Mouse (Mus musculus): ENCODE measurements around the gene Scand1. TPM values are rescaled to one million over a fixed set of nuclear protein-coding genes. Genes with fewer than 3 reads are reported as not detected.

Scand1 gene
- polyA plus RNA-seq, 1 experiment = 326 TPM

DNA sequence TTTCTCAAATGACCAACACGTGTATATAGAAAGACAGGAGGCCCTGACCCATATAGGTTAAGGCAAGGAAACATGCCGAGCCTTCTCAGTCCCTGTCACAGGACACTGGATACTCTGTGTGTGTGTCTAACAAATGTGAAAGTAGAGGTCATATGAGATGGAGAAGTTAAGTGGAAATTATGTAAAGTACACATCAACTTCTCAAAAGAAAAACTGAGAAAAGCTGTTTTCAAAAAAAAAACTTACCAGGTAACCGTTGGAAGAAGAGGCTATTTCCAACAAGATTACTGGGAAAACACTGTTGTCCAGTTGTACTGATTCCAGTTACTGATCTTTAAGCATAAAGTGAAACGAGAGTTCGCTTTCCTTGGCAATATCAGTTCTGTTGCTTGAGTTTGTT lies 1.6 kb downstream of the Scand1 start:
- TF ChIP-seq POLR2A (IDR thresholded peaks at IDR 0.05; ENCODE audit: control insufficient read depth, extremely low read depth, insufficient read depth, low read length, poor library complexity) (no peak), CTCF (IDR thresholded peaks at IDR 0.05; ENCODE audit: borderline replicate concordance, control insufficient read depth, extremely low read depth, insufficient read depth, low read length, poor library complexity) (no peak)
- H3K36me3 ChIP-seq (ENCODE audit: control insufficient read depth, insufficient read depth, low read length) = no peaks in the 10 kb centered on the region

DNA sequence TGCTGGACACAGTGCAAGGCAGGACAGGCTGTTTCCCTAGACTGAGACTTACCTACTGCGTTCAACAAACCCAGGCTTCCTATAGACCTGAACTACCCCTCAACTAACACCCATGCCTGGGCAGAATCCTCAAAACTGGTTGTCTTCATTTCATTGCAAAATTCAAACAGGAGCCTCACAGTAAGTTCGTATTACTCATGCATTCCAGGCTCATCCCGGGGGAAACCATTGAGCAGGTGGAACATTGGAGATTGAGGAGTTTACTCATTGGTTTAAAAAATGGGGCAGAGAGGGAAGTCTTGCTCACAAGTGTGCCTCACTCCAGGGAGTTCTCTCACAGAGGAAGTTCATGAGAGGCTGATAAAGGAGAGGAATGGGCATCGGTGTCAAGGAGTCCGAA lies 2.0 kb downstream of the Scand1 start:
- Histone ChIP-seq H3K27me3 (ENCODE audit: control insufficient read depth, insufficient read depth, low read length) (no peaks in the 10 kb centered on the region), H3K4me1 (replicated peaks; ENCODE audit: control insufficient read depth, insufficient read depth, low read length) (no peaks in the 10 kb centered on the region; the same call in 1 of the 2 replicates), H3K4me3 (ENCODE audit: control insufficient read depth, insufficient read depth, low read length) (no peak overlapping the region), H3K27ac (ENCODE audit: control insufficient read depth, insufficient read depth, low read length) (no peak overlapping the region), H3K36me3 (ENCODE audit: control insufficient read depth, insufficient read depth, low read length) (no peaks in the 10 kb centered on the region)
- DNase-seq = no peak
- 94% methylated on average over 5 of the region's 5 CpGs for WGBS
- TF ChIP-seq CTCF (IDR thresholded peaks at IDR 0.05; ENCODE audit: borderline replicate concordance, control insufficient read depth, extremely low read depth, insufficient read depth, low read length, poor library complexity) (no peak), POLR2A (IDR thresholded peaks at IDR 0.05; ENCODE audit: control insufficient read depth, extremely low read depth, insufficient read depth, low read length, poor library complexity) (no peak)

More for the DNA sequence above, 1.6 kb downstream of the Scand1 start:
- Histone ChIP-seq H3K27me3 (ENCODE audit: control insufficient read depth, insufficient read depth, low read length) (no peaks in the 10 kb centered on the region), H3K4me1 (replicated peaks; ENCODE audit: control insufficient read depth, insufficient read depth, low read length) (no peaks in the 10 kb centered on the region; the same call in 1 of the 2 replicates), H3K4me3 (ENCODE audit: control insufficient read depth, insufficient read depth, low read length) (no peak overlapping the region), H3K27ac (ENCODE audit: control insufficient read depth, insufficient read depth, low read length) (no peak overlapping the region)
- DNase-seq = no peak
- 92% methylated on average over 5 of the region's 5 CpGs for WGBS

DNA sequence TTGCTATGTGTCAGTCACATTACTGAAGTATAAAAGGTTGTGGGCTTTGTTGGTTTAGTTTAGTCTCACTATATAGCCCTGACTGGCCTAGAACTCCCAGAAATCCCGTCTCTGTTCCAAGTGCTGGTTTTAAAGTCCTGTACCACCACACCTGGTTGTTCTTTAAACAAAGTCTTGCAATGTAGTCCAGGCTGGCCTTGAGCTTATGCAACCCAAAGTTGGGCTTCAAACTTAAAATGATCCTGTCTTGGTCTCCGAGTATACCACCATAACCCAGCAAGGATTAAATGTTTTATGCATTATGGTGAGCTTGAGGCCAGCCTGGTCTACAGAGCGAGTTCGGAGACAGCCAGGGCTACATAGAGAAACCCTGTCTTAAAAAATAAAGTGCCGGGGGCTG lies 2.6 kb downstream of the Scand1 start:
- Histone ChIP-seq H3K27me3 (ENCODE audit: control insufficient read depth, insufficient read depth, low read length) (no peaks in the 10 kb centered on the region), H3K36me3 (ENCODE audit: control insufficient read depth, insufficient read depth, low read length) (peaks cover 2% of the 10 kb centered on the region), H3K27ac (ENCODE audit: control insufficient read depth, insufficient read depth, low read length) (no peak overlapping the region), H3K4me3 (ENCODE audit: control insufficient read depth, insufficient read depth, low read length) (no peak overlapping the region), H3K4me1 (replicated peaks; ENCODE audit: control insufficient read depth, insufficient read depth, low read length) (no peaks in the 10 kb centered on the region; the same call in 1 of the 2 replicates)
- DNase-seq = no peak
- TF ChIP-seq CTCF (IDR thresholded peaks at IDR 0.05; ENCODE audit: borderline replicate concordance, control insufficient read depth, extremely low read depth, insufficient read depth, low read length, poor library complexity) (no peak), POLR2A (IDR thresholded peaks at IDR 0.05; ENCODE audit: control insufficient read depth, extremely low read depth, insufficient read depth, low read length, poor library complexity) (no peak)
- WGBS = 98% methylated on average over 5 of the region's 5 CpGs

DNA sequence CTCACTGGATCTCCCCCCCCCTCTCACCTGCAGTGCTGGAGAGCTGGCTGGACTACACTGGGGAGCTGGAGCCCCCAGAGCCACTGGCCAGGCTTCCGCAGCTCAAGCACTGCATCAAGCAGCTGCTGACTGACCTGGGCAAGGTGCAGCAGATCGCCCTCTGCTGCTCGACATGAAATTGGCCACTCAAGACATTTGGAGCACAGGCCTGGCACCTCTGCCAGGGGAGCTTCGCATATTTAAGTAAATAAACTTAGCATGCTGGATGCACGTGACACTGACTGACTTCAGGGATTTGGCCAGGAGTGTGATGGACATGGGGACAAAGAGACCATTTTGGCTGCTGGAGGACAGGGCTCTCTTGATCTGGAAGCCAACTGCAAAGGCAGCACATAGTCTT lies 5.2 kb downstream of the Scand1 start:
- DNase-seq = no peak
- 74% methylated on average over 5 of the region's 5 CpGs for WGBS
- Histone ChIP-seq H3K4me1 (replicated peaks; ENCODE audit: control insufficient read depth, insufficient read depth, low read length) (no peaks in the 10 kb centered on the region), H3K27me3 (ENCODE audit: control insufficient read depth, insufficient read depth, low read length) (no peaks in the 10 kb centered on the region), H3K4me3 (ENCODE audit: control insufficient read depth, insufficient read depth, low read length) (no peak overlapping the region), H3K27ac (ENCODE audit: control insufficient read depth, insufficient read depth, low read length) (no peak overlapping the region), H3K36me3 (ENCODE audit: control insufficient read depth, insufficient read depth, low read length) (peaks cover 22% of the 10 kb centered on the region)
- TF ChIP-seq CTCF (IDR thresholded peaks at IDR 0.05; ENCODE audit: borderline replicate concordance, control insufficient read depth, extremely low read depth, insufficient read depth, low read length, poor library complexity) (no peak), POLR2A (IDR thresholded peaks at IDR 0.05; ENCODE audit: control insufficient read depth, extremely low read depth, insufficient read depth, low read length, poor library complexity) (no peak)

- H3K4me1 ChIP-seq (replicated peaks; ENCODE audit: control insufficient read depth, insufficient read depth, low read length) = no peaks in the 10 kb centered on the region
- no peak overlapping the region for H3K27ac ChIP-seq (ENCODE audit: control insufficient read depth, insufficient read depth, low read length)
- no peak overlapping the region for H3K4me3 ChIP-seq (ENCODE audit: control insufficient read depth, insufficient read depth, low read length)
- H3K27me3 ChIP-seq (ENCODE audit: control insufficient read depth, insufficient read depth, low read length) = no peaks in the 10 kb centered on the region
- 92% methylated on average over 2 of the region's 2 CpGs for WGBS
- peaks cover 25% of the 10 kb centered on the region for H3K36me3 ChIP-seq (ENCODE audit: control insufficient read depth, insufficient read depth, low read length)
- peak; percentile 18 for DNase-seq
- TF ChIP-seq CTCF (IDR thresholded peaks at IDR 0.05; ENCODE audit: borderline replicate concordance, control insufficient read depth, extremely low read depth, insufficient read depth, low read length, poor library complexity) = no peak
- TF ChIP-seq POLR2A (IDR thresholded peaks at IDR 0.05; ENCODE audit: control insufficient read depth, extremely low read depth, insufficient read depth, low read length, poor library complexity) = no peak
Observed at GRCm38 (mm10) chr2:156305818-156306217, 6.7 kb downstream of the Scand1 start.

- Histone ChIP-seq H3K27ac (ENCODE audit: control insufficient read depth, insufficient read depth, low read length) (no peak overlapping the region), H3K4me1 (replicated peaks; ENCODE audit: control insufficient read depth, insufficient read depth, low read length) (no peaks in the 10 kb centered on the region), H3K27me3 (ENCODE audit: control insufficient read depth, insufficient read depth, low read length) (no peaks in the 10 kb centered on the region), H3K4me3 (ENCODE audit: control insufficient read depth, insufficient read depth, low read length) (no peak overlapping the region), H3K36me3 (ENCODE audit: control insufficient read depth, insufficient read depth, low read length) (peaks cover 29% of the 10 kb centered on the region)
- no peak for TF ChIP-seq CTCF (IDR thresholded peaks at IDR 0.05; ENCODE audit: borderline replicate concordance, control insufficient read depth, extremely low read depth, insufficient read depth, low read length, poor library complexity)
- no peak for TF ChIP-seq POLR2A (IDR thresholded peaks at IDR 0.05; ENCODE audit: control insufficient read depth, extremely low read depth, insufficient read depth, low read length, poor library complexity)
- WGBS = 93% methylated on average over 4 of the region's 4 CpGs
- DNase-seq = no peak
Observed at GRCm38 (mm10) chr2:156304351-156304750, 8.2 kb downstream of the Scand1 start.

DNA sequence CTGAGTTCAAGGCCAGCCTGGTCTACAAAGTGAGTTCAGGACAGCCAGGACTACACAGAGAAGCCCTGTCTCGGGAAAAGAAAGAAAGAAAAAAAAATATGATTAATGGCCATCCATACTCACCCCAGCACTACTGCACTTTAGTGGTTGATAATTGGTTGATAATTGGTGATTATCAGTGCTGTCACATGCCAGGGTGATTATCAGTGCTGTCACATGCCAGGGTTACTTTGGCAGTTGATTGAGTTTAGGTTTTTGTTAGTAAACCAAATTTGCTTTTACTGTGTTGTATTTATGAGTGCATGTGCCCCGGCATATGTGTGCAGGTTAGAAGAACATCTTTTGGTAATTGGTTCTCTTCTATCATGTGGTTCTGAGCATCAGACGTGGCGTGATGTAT lies 10.4 kb downstream of the Scand1 start:
- no peaks in the 10 kb centered on the region for H3K4me1 ChIP-seq (replicated peaks; ENCODE audit: control insufficient read depth, insufficient read depth, low read length)
- WGBS = 94% methylated on average over 4 of the region's 4 CpGs
- H3K27ac ChIP-seq (ENCODE audit: control insufficient read depth, insufficient read depth, low read length) = no peak overlapping the region
- TF ChIP-seq CTCF (IDR thresholded peaks at IDR 0.05; ENCODE audit: borderline replicate concordance, control insufficient read depth, extremely low read depth, insufficient read depth, low read length, poor library complexity) (no peak), POLR2A (IDR thresholded peaks at IDR 0.05; ENCODE audit: control insufficient read depth, extremely low read depth, insufficient read depth, low read length, poor library complexity) (no peak)
- H3K36me3 ChIP-seq (ENCODE audit: control insufficient read depth, insufficient read depth, low read length) = peaks cover 36% of the 10 kb centered on the region
- DNase-seq = no peak
- H3K27me3 ChIP-seq (ENCODE audit: control insufficient read depth, insufficient read depth, low read length) = no peaks in the 10 kb centered on the region
- no peak overlapping the region for H3K4me3 ChIP-seq (ENCODE audit: control insufficient read depth, insufficient read depth, low read length)

All from thymus, adult 2 months (tissue).